Mouse (Mus musculus): ENCODE data around the gene Lrrc4. TPM values are rescaled to one million over a fixed set of nuclear protein-coding genes. Genes with fewer than 3 reads are reported as not detected.

Lrrc4 gene
- polyA plus RNA-seq, 1 experiment = 0.53 TPM

DNA sequence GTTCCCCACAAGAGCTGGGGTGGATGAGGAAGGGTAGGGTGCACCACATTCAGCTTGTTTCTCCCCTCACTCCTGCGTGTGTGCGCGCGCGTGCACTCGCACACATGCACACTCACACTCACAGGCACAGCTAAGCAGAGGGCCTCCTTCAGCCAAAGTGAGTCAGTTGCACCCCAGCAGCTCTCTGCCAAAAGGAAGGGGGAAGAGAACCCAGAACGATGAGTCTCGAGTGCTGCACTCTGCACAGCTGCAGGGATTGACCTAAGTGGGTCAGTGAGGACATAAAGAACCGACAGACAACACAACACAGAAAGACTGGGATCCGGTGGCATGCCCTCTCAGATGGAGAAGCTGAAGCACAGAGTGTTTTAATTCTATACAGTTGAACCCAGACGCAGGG, 42.5 kb upstream of the Lrrc4 start:
- no peak overlapping the region for H3K4me3 ChIP-seq (ENCODE audit: extremely low read depth, insufficient read depth, insufficient read length)
- H3K27me3 ChIP-seq (ENCODE audit: control insufficient read depth, insufficient read depth, low read length) = no peaks in the 10 kb centered on the region
- no peak for DNase-seq (ENCODE audit: low read depth in 1 of 2, low spot score in 2 of 2)
- TF ChIP-seq CTCF (IDR thresholded peaks at IDR 0.05; ENCODE audit: extremely low read depth, insufficient read depth, insufficient read length, insufficient replicate concordance) (no peak), POLR2A (IDR thresholded peaks at IDR 0.05; ENCODE audit: low read depth, low read length) (no peak)
- WGBS = 92% methylated on average over 11 of the region's 11 CpGs
- H3K27ac ChIP-seq (ENCODE audit: insufficient read depth, low read length) = no peak overlapping the region
- peaks cover 5% of the 10 kb centered on the region for H3K36me3 ChIP-seq (ENCODE audit: control insufficient read depth, insufficient read depth, low read length)
- no peaks in the 10 kb centered on the region for H3K4me1 ChIP-seq (ENCODE audit: control insufficient read depth, insufficient read depth, insufficient read length)

DNA sequence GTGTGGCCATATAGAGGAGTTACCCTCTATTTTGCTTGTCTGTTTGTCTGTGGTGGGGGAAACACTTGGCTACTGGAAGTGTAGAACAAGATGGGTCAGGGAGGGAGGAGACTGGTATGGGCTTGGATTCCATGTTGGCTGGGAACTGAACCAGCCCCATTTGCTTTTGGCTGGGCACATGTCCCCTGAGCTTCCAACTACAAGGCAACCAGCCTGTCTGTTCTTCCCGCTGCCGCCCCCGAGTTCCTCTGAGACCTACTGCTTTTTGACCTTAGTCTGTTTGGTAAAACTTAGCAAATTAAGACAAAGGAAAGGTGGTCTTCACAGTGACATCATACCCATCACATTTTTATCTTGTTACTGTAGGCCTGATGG, 40.9 kb upstream of the Lrrc4 start:
- WGBS = 95% methylated on average over 3 of the region's 3 CpGs
- H3K27ac ChIP-seq (ENCODE audit: insufficient read depth, low read length) = no peak overlapping the region
- DNase-seq (ENCODE audit: low read depth in 1 of 2, low spot score in 2 of 2) = no peak
- no peak overlapping the region for H3K4me3 ChIP-seq (ENCODE audit: extremely low read depth, insufficient read depth, insufficient read length)
- H3K27me3 ChIP-seq (ENCODE audit: control insufficient read depth, insufficient read depth, low read length) = no peaks in the 10 kb centered on the region
- TF ChIP-seq CTCF (IDR thresholded peaks at IDR 0.05; ENCODE audit: extremely low read depth, insufficient read depth, insufficient read length, insufficient replicate concordance) (no peak), POLR2A (IDR thresholded peaks at IDR 0.05; ENCODE audit: low read depth, low read length) (no peak)
- no peaks in the 10 kb centered on the region for H3K4me1 ChIP-seq (ENCODE audit: control insufficient read depth, insufficient read depth, insufficient read length)
- peaks cover 5% of the 10 kb centered on the region for H3K36me3 ChIP-seq (ENCODE audit: control insufficient read depth, insufficient read depth, low read length)

- Histone ChIP-seq H3K36me3 (ENCODE audit: control insufficient read depth, insufficient read depth, low read length) (peaks cover 5% of the 10 kb centered on the region), H3K27ac (ENCODE audit: insufficient read depth, low read length) (no peak overlapping the region), H3K4me1 (ENCODE audit: control insufficient read depth, insufficient read depth, insufficient read length) (no peaks in the 10 kb centered on the region), H3K27me3 (ENCODE audit: control insufficient read depth, insufficient read depth, low read length) (no peaks in the 10 kb centered on the region), H3K4me3 (ENCODE audit: extremely low read depth, insufficient read depth, insufficient read length) (no peak overlapping the region)
- WGBS = 49% methylated on average over 5 of the region's 5 CpGs
- no peak for TF ChIP-seq POLR2A (IDR thresholded peaks at IDR 0.05; ENCODE audit: low read depth, low read length)
- no peak for TF ChIP-seq CTCF (IDR thresholded peaks at IDR 0.05; ENCODE audit: extremely low read depth, insufficient read depth, insufficient read length, insufficient replicate concordance)
- DNase-seq (ENCODE audit: low read depth in 1 of 2, low spot score in 2 of 2) = no peak
Observed at GRCm38 (mm10) chr6:28871725-28872420, 40.3 kb upstream of the Lrrc4 start.

GRCm38 (mm10) chr6:28867516-28868251, 36.1 kb upstream of the Lrrc4 start:
- DNase-seq (ENCODE audit: low read depth in 1 of 2, low spot score in 2 of 2) = no peak
- no peak for TF ChIP-seq POLR2A (IDR thresholded peaks at IDR 0.05; ENCODE audit: low read depth, low read length)
- no peak for TF ChIP-seq CTCF (IDR thresholded peaks at IDR 0.05; ENCODE audit: extremely low read depth, insufficient read depth, insufficient read length, insufficient replicate concordance)
- Histone ChIP-seq H3K4me1 (ENCODE audit: control insufficient read depth, insufficient read depth, insufficient read length) (no peaks in the 10 kb centered on the region), H3K36me3 (ENCODE audit: control insufficient read depth, insufficient read depth, low read length) (no peaks in the 10 kb centered on the region), H3K4me3 (ENCODE audit: extremely low read depth, insufficient read depth, insufficient read length) (no peak overlapping the region), H3K27me3 (ENCODE audit: control insufficient read depth, insufficient read depth, low read length) (no peaks in the 10 kb centered on the region), H3K27ac (ENCODE audit: insufficient read depth, low read length) (no peak overlapping the region)
- 62% methylated on average over 2 of the region's 2 CpGs for WGBS

DNA sequence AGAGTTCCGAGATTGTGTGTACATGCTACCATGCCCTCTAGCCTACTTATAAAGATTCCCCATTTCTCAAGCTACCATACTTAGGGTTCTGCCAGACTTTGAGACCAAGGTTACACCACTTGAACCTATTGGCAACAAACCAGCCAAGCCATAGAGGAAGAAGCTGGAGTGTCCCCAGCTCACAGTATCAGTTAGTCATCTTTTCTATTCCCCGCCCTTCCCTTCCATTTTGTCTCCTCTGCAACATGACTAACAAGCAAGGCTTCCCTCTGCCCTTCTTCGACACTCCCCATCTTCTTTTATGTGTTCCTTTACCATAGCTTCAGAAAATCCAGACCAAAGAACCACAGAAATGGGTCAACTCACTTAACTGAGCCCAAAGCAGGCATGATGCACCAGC, 34.7 kb upstream of the Lrrc4 start:
- no peak for DNase-seq (ENCODE audit: low read depth in 1 of 2, low spot score in 2 of 2)
- H3K36me3 ChIP-seq (ENCODE audit: control insufficient read depth, insufficient read depth, low read length) = no peaks in the 10 kb centered on the region
- no peaks in the 10 kb centered on the region for H3K27me3 ChIP-seq (ENCODE audit: control insufficient read depth, insufficient read depth, low read length)
- no peak overlapping the region for H3K27ac ChIP-seq (ENCODE audit: insufficient read depth, low read length)
- no peak overlapping the region for H3K4me3 ChIP-seq (ENCODE audit: extremely low read depth, insufficient read depth, insufficient read length)
- 87% methylated on average over 3 of the region's 3 CpGs for WGBS
- TF ChIP-seq POLR2A (IDR thresholded peaks at IDR 0.05; ENCODE audit: low read depth, low read length) (no peak), CTCF (IDR thresholded peaks at IDR 0.05; ENCODE audit: extremely low read depth, insufficient read depth, insufficient read length, insufficient replicate concordance) (no peak)
- H3K4me1 ChIP-seq (ENCODE audit: control insufficient read depth, insufficient read depth, insufficient read length) = no peaks in the 10 kb centered on the region

GRCm38 (mm10) chr6:28865112-28865511, 33.6 kb upstream of the Lrrc4 start:
- TF ChIP-seq POLR2A (IDR thresholded peaks at IDR 0.05; ENCODE audit: low read depth, low read length) (no peak), CTCF (IDR thresholded peaks at IDR 0.05; ENCODE audit: extremely low read depth, insufficient read depth, insufficient read length, insufficient replicate concordance) (no peak)
- Histone ChIP-seq H3K27ac (ENCODE audit: insufficient read depth, low read length) (no peak overlapping the region), H3K4me1 (ENCODE audit: control insufficient read depth, insufficient read depth, insufficient read length) (no peaks in the 10 kb centered on the region), H3K27me3 (ENCODE audit: control insufficient read depth, insufficient read depth, low read length) (no peaks in the 10 kb centered on the region), H3K36me3 (ENCODE audit: control insufficient read depth, insufficient read depth, low read length) (no peaks in the 10 kb centered on the region), H3K4me3 (ENCODE audit: extremely low read depth, insufficient read depth, insufficient read length) (no peak overlapping the region)
- WGBS = 93% methylated on average over 10 of the region's 10 CpGs
- no peak for DNase-seq (ENCODE audit: low read depth in 1 of 2, low spot score in 2 of 2)

GRCm38 (mm10) chr6:28864684-28865083, 33.1 kb upstream of the Lrrc4 start:
- TF ChIP-seq CTCF (IDR thresholded peaks at IDR 0.05; ENCODE audit: extremely low read depth, insufficient read depth, insufficient read length, insufficient replicate concordance) = no peak
- no peak for TF ChIP-seq POLR2A (IDR thresholded peaks at IDR 0.05; ENCODE audit: low read depth, low read length)
- H3K4me1 ChIP-seq (ENCODE audit: control insufficient read depth, insufficient read depth, insufficient read length) = no peaks in the 10 kb centered on the region
- 78% methylated on average over 5 of the region's 5 CpGs for WGBS

More at GRCm38 (mm10) chr6:28864684-28865083, 33.1 kb upstream of the Lrrc4 start:
- Histone ChIP-seq H3K27ac (ENCODE audit: insufficient read depth, low read length) (no peak overlapping the region), H3K27me3 (ENCODE audit: control insufficient read depth, insufficient read depth, low read length) (no peaks in the 10 kb centered on the region), H3K4me3 (ENCODE audit: extremely low read depth, insufficient read depth, insufficient read length) (no peak overlapping the region), H3K36me3 (ENCODE audit: control insufficient read depth, insufficient read depth, low read length) (no peaks in the 10 kb centered on the region)
- no peak for DNase-seq (ENCODE audit: low read depth in 1 of 2, low spot score in 2 of 2)
